Mouse (Mus musculus): ENCODE data around the gene Naaladl2. TPM values are rescaled to one million over a fixed set of nuclear protein-coding genes. Genes with fewer than 3 reads are reported as not detected.

Naaladl2 gene
- polyA plus RNA-seq, 1 experiment from 2014 or later = 2.1 TPM

- ATAC-seq (no peak), DNase-seq (ENCODE audit: low spot score) (no peak)
- H3K4me1 ChIP-seq (ENCODE audit: insufficient read depth, low read depth, low read length) = no peaks in the 10 kb centered on the region
- no peak overlapping the region for H3K4me2 ChIP-seq (replicated peaks; ENCODE audit: low read depth, low read length)
- no peak for TF ChIP-seq CTCF (IDR thresholded peaks at IDR 0.05)
- no peak for TF ChIP-seq EP300 (IDR thresholded peaks at IDR 0.05)
- no peaks in the 10 kb centered on the region for H3K36me3 ChIP-seq (ENCODE audit: insufficient read depth, low read length)
- no peak overlapping the region for H3K9ac ChIP-seq (replicated peaks; ENCODE audit: low read depth)
- no peak overlapping the region for H3K4me3 ChIP-seq (ENCODE audit: low read depth, low read length)
- WGBS = 49% methylated on average over 3 of the region's 3 CpGs
- H3K27ac ChIP-seq (ENCODE audit: low read length) = no peak overlapping the region
- H3K27me3 ChIP-seq (replicated peaks; ENCODE audit: insufficient read depth, low read length) = no peaks in the 10 kb centered on the region
- H3K9me3 ChIP-seq (ENCODE audit: low read length) = no peaks in the 10 kb centered on the region
These were observed 1029.2 kb downstream of the Naaladl2 start for GRCm38 (mm10) chr3:24114849-24115248.

DNA sequence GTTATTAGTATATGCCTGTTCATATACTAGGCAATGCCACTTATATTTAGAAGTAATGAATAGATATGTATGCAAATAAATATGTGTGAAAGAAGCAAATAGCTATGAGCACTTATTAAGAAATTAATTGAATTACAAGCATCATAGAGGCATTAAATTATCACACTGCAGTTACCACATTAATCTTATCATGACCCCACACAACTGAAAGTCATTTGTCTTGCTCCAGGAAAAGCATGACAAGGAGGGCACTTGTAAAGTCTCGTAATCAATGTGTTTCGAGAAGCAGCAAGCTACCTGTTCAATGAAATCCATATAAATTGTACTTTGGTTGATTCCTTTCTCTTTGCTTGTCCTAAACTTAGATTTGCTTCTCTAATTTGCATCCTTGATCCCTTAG, 1030.7 kb downstream of the Naaladl2 start:
- 70% methylated on average over 2 of the region's 2 CpGs for WGBS
- TF ChIP-seq CTCF (IDR thresholded peaks at IDR 0.05) = no peak
- TF ChIP-seq EP300 (IDR thresholded peaks at IDR 0.05) = no peak
- Histone ChIP-seq H3K4me1 (ENCODE audit: insufficient read depth, low read depth, low read length) (no peaks in the 10 kb centered on the region), H3K9me3 (ENCODE audit: low read length) (no peaks in the 10 kb centered on the region), H3K4me3 (ENCODE audit: low read depth, low read length) (no peak overlapping the region), H3K4me2 (replicated peaks; ENCODE audit: low read depth, low read length) (no peak overlapping the region), H3K9ac (replicated peaks; ENCODE audit: low read depth) (no peak overlapping the region), H3K27me3 (replicated peaks; ENCODE audit: insufficient read depth, low read length) (no peaks in the 10 kb centered on the region), H3K27ac (ENCODE audit: low read length) (no peak overlapping the region), H3K36me3 (ENCODE audit: insufficient read depth, low read length) (no peaks in the 10 kb centered on the region)
- DNase-seq (ENCODE audit: low spot score) (no peak), ATAC-seq (no peak)

DNA sequence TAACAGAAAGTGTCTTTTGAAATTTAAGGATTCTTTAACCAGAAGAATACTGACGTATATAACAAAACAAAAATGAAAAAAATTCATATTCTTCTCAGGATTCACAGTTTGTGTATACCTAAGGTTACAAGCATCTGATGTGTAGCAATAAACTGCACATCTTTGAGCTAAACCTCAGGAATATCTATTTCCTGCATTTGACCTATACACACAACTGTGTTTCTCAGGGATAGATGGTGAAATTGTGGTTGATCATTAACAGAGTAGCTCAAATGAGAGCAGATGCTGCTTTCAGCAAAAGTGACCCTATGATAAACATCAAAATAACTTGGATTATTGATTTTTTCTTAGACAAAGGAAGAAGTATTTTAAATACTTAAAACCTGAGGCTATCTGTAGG, 1037.7 kb downstream of the Naaladl2 start:
- TF ChIP-seq EP300 (IDR thresholded peaks at IDR 0.05) (no peak), CTCF (IDR thresholded peaks at IDR 0.05) (no peak)
- no peaks in the 10 kb centered on the region for H3K4me1 ChIP-seq (ENCODE audit: insufficient read depth, low read depth, low read length)
- DNase-seq (ENCODE audit: low spot score) = no peak
- H3K4me3 ChIP-seq (ENCODE audit: low read depth, low read length) = no peak overlapping the region
- 81% methylated on average over 1 of the region's 1 CpGs for WGBS
- no peak overlapping the region for H3K4me2 ChIP-seq (replicated peaks; ENCODE audit: low read depth, low read length)
- H3K9ac ChIP-seq (replicated peaks; ENCODE audit: low read depth) = no peak overlapping the region
- H3K27me3 ChIP-seq (replicated peaks; ENCODE audit: insufficient read depth, low read length) = no peaks in the 10 kb centered on the region
- H3K9me3 ChIP-seq (ENCODE audit: low read length) = no peaks in the 10 kb centered on the region
- H3K27ac ChIP-seq (ENCODE audit: low read length) = no peak overlapping the region
- no peak for ATAC-seq
- H3K36me3 ChIP-seq (ENCODE audit: insufficient read depth, low read length) = no peaks in the 10 kb centered on the region

DNA sequence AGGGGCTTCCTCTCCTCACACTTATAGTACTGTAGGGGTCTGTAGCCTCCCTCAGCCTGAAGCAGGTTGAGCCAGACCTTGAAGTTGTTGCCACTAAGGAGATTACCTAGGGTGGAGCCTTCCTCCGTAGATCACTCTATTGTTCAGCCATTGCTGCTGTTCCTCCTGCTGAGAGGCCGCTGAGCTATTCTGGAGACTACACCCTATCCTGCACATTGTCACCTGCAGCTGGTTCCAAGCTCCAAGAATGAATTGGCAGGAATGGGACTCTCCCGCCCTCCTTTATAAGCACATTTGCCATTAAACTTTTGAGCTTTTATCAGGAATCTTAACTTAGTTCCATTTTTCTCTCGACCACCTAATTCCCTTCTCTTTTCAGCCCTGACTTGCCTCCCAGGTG, 1064.3 kb downstream of the Naaladl2 start:
- DNase-seq (ENCODE audit: low spot score) = no peak

GRCm38 (mm10) chr3:24071169-24071797, 1072.8 kb downstream of the Naaladl2 start:
- ATAC-seq (peak; percentile 78), DNase-seq (ENCODE audit: low spot score) (peak; percentile 40)
- Histone ChIP-seq H3K4me1 (ENCODE audit: insufficient read depth, low read depth, low read length) (no peaks in the 10 kb centered on the region; the same call in 1 of the 2 replicates), H3K4me3 (ENCODE audit: low read depth, low read length) (no peak overlapping the region), H3K9me3 (ENCODE audit: low read length) (no peaks in the 10 kb centered on the region), H3K4me2 (replicated peaks; ENCODE audit: low read depth, low read length) (no peak overlapping the region), H3K36me3 (ENCODE audit: insufficient read depth, low read length) (no peaks in the 10 kb centered on the region), H3K27me3 (replicated peaks; ENCODE audit: insufficient read depth, low read length) (no peaks in the 10 kb centered on the region), H3K27ac (ENCODE audit: low read length) (no peak overlapping the region), H3K9ac (replicated peaks; ENCODE audit: low read depth) (no peak overlapping the region)
- TF ChIP-seq EP300 (IDR thresholded peaks at IDR 0.05) = no peak
- no peak for TF ChIP-seq CTCF (IDR thresholded peaks at IDR 0.05)
- 43% methylated on average over 3 of the region's 3 CpGs for WGBS

More for the DNA sequence above, 1064.3 kb downstream of the Naaladl2 start:
- Histone ChIP-seq H3K27me3 (replicated peaks; ENCODE audit: insufficient read depth, low read length) (no peaks in the 10 kb centered on the region), H3K27ac (ENCODE audit: low read length) (no peak overlapping the region), H3K9ac (replicated peaks; ENCODE audit: low read depth) (no peak overlapping the region), H3K4me1 (ENCODE audit: insufficient read depth, low read depth, low read length) (no peaks in the 10 kb centered on the region), H3K9me3 (ENCODE audit: low read length) (no peaks in the 10 kb centered on the region), H3K36me3 (ENCODE audit: insufficient read depth, low read length) (no peaks in the 10 kb centered on the region), H3K4me3 (ENCODE audit: low read depth, low read length) (no peak overlapping the region), H3K4me2 (replicated peaks; ENCODE audit: low read depth, low read length) (no peak overlapping the region)
- TF ChIP-seq CTCF (IDR thresholded peaks at IDR 0.05) (no peak), EP300 (IDR thresholded peaks at IDR 0.05) (no peak)
- ATAC-seq = no peak
- WGBS = 65% methylated on average over 4 of the region's 4 CpGs

DNA sequence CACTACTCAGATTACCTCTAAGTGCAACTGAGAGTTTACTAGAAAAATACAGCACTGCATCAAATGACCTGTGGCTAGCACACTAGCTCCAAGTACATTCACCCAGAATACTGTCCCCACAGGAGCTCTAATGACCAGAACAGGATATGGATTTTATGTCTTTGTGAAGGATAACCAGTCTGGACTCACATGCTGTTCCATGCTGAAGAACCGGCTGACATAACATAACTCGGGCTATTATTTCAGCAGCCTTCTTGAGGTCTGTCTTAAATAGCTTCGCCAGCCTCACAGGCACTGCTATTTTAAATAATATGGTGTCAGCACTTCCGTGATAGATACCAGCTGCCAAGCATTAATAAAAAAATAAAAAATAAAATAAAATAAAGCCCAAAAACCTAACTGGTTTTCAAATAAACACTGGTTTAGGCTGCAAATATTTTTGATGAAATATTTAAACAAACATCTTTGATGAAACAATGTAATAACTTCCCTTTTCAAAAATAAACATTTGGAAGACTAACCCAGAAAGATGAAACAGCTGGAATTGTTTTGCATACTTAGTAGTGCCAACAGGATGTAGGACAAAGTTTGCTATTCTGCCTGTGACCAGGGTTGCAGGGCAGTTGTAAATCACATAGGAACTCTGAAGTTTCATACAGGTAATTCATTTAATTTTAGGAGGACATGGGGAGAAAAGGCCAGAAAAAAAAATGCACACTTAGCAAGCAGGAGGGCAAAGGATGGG, 1073.5 kb downstream of the Naaladl2 start:
- Histone ChIP-seq H3K27me3 (replicated peaks; ENCODE audit: insufficient read depth, low read length) (no peaks in the 10 kb centered on the region), H3K4me1 (ENCODE audit: insufficient read depth, low read depth, low read length) (no peaks in the 10 kb centered on the region; the same call in 1 of the 2 replicates), H3K36me3 (ENCODE audit: insufficient read depth, low read length) (no peaks in the 10 kb centered on the region), H3K4me3 (ENCODE audit: low read depth, low read length) (no peak overlapping the region), H3K9me3 (ENCODE audit: low read length) (no peaks in the 10 kb centered on the region), H3K9ac (replicated peaks; ENCODE audit: low read depth) (no peak overlapping the region), H3K4me2 (replicated peaks; ENCODE audit: low read depth, low read length) (no peak overlapping the region), H3K27ac (ENCODE audit: low read length) (no peak overlapping the region)
- DNase-seq (ENCODE audit: low spot score) (peak; percentile 22), ATAC-seq (peak; percentile 46)
- WGBS = 45% methylated on average over 4 of the region's 4 CpGs
- TF ChIP-seq EP300 (IDR thresholded peaks at IDR 0.05) = no peak
- no peak for TF ChIP-seq CTCF (IDR thresholded peaks at IDR 0.05)
